Mouse (Mus musculus) spleen, postnatal 14 days (tissue): ENCODE results near the gene Pdgfra.

Experiments
- DNase-seq, 2 experiments: peaks; one replicate each; pipeline ENCODE4 v3.0.0; 2021 to 2022; ENCODE audit warnings: low spot score in 2 of 2

Gene Pdgfra

DNA sequence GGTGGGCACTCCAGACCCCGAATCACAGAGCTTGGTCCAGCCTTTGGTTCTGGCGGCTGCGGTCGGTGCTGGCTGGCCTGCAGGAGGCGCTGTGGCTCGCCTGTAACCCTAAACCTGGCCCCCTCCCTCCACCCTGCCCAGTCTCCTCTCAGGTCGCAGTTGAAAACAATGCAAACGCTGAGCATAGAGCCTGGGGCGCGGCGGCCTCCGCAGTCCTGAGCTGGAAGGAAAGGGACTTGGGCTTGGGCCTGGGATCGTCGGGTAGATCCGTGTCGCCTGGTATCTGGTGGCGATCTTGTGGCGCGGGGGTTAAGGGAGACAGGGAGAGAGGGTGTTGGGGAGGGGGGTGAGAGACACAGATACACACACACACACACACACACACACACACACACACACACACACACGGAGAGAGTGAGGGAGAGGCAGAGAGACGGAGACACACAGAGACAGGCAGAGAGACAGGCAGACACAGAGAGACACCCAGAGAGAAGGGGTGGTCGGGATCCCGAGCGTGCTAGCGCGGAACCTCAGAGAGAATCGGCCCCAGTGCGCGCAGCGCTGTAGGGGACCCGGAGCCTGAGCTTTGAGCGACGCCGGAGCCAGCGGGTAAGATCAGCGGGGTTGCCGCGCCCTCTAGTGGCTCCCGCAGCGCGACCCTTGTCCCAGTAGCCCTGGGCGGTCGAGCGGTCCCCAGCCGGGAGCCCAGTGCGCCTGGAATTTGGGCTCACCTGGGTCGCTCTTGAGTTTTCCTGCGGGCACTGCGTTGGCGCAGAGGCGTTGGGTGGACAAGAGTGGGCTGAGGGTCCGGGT lies 3.9 kb downstream of the Pdgfra start:
- DNase-seq = peak; percentile 40 to 51

DNA sequence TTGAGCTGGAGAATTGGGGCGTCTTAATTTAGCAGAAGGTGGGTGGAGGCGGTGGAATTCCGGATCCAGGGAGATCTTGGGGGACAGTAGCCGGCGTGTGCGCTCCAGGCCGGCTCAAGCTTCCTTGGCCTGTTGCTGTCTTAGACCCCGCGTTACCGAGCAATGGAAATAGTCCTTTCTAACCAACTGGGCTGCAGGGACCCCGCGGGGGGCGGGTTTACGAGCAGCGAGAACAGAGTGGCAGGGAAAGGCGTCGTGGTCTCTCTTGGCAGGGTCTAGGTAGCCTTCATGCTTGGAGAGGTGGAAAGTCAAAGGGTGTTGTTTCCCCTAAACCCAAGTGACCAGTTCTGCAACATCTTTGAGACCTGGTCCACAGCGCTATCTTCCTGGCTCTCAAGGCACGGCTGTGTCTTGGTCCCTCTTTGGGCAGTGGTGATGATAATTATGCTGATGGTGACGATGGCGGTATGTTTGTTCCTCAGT lies 4.5 kb downstream of the Pdgfra start:
- no peak for DNase-seq

- DNase-seq = peak in 1 of 2 experiments; percentile 23
Measured at GRCm38 (mm10) chr5:75157038-75157437, 4.9 kb downstream of the Pdgfra start.

DNA sequence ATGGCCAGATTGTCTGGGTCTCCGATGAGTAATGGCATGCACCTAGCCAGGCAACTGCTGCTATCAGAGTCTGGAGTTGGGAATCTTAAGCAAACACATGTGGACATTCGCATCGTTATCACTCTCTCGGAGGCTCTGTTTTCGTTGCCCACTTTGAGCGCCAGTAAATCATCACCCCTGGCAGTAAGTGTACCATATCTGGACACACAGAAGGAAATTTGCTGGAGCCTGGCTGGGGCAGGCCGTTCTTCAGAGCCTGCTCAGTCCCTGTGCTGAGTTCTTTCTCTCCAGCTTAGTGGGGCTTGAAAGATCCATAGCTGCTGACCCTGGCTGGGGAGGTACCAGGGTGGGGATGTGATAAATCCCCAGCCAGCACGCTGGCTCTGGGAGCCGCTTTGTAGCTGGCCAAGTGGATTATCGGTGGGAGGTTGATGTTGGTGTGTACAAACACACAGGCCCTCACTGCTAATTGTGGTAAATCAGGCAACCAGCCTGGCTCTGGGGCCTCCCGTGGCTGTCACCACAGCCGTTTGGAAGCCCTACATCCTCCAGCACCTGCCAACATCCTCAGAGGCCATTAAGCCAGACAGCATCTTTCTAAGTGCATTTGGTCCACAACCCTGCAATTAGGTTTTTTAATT lies 8.6 kb downstream of the Pdgfra start:
- no peak for DNase-seq

DNA sequence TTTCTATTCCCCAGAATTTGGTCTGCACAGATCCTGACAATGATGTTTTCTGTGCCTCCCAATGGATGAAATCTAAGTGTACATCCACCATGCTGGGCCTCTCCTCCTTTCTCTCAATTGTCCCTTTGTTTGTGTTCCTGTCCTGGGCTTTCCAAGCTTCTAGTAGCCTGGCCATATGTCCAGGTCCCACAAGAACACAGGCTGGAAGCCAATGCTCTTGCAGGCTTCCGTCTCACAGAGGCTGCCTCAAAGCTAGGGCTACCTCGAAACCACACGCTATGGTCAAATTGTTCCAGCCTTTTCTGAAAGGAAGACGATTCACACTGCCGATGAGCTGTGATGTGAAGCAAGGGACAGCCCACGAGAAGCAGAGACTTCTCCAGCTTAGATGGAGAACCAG lies 9.5 kb downstream of the Pdgfra start:
- DNase-seq = no peak

DNA sequence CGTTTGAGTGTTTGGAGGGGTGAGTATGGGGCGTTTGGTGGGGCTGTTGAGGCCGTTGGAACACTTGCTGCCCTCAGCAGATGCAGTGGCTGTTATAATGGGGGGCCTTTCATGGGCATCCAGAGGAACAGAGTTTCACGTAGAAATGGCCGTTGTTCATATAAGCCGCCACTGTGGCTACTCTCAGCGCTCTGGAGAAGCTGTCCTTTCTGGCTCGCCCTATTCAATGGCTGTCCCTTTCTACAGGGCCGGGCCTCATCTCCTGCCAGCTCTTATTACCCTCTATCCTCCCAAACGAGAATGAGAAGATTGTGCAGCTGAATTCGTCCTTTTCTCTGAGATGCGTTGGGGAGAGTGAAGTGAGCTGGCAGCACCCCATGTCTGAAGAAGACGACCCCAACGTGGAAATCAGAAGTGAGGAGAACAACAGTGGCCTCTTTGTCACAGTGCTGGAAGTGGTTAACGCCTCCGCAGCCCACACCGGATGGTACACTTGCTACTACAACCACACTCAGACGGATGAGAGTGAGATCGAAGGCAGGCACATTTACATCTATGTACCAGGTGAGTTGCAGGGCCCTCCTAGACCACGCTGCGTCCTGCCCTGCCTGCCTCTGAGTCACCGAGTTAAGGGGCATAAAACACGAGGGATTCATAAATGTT lies 11.3 kb downstream of the Pdgfra start:
- DNase-seq = no peak

DNA sequence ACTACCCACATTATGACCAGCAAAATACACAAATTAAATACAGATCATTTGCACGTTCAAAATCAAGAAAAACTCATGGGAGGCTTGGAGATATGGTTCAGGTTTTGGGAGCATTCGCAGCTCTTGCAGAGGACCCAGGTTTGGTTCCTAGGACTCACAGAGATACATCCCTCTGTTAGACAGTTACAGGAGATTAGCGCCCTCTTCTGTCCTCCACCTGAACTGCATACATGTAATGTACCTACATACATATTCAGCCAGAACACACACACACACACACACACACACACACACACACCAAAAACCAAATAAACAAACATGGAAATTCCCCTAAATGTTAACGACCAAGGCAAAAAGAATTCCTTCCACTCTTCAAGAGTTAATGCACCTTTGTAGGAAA lies 12.6 kb downstream of the Pdgfra start:
- no peak for DNase-seq

GRCm38 (mm10) chr5:75169837-75170236 lies 17.7 kb downstream of the Pdgfra start:
- DNase-seq = no peak

GRCm38 (mm10) chr5:75171859-75172258 lies 19.8 kb downstream of the Pdgfra start:
- no peak for DNase-seq

- DNase-seq = no peak
Measured at GRCm38 (mm10) chr5:75179249-75179648, 27.2 kb downstream of the Pdgfra start.

DNA sequence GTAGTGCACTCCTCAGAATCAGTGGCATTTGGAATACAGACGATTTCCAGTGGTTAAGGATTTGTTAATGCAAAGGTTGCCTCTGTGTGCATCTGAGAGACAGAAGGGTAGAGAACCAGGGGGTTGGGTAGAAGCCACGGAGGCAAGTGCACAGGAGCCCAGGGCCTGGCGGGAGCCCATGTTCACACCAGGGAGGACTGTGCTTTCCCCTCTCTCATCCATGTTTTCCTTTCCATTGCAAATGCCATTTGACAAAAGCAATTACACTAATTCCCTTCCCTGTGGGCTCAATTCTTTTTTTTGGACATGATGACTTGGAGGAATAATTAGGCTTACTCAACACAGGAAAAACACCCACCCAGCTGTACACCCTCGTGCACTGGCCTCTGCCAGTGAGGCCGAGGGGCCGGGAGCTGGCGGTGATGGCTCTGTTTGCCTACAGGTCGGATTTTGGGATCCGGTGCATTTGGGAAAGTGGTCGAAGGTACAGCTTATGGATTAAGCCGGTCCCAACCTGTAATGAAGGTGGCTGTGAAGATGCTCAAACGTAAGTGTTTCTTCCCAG lies 27.7 kb downstream of the Pdgfra start:
- no peak for DNase-seq

GRCm38 (mm10) chr5:75183653-75184052 lies 31.6 kb downstream of the Pdgfra start:
- no peak for DNase-seq

DNA sequence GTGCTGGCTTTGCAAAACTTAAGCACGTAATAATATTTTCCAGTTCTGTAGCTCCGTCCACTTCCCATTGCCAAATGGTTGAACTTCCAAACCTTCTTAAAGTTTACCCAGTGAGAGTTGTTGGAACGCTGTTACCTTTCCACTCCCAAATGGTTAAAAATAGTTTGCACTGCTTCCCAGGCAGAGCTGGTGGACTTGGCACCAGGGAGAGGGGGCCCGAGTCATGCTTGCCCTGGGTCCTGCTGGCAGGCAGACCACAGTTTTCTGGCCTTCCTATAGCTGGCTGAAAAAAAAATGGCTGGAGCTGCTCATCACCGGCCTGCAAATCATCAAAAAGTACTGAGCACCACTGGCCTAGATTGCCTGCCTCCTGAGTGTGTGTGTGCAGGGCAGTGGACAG lies 32.0 kb downstream of the Pdgfra start:
- DNase-seq = no peak

- no peak for DNase-seq
Measured at GRCm38 (mm10) chr5:75184693-75185235, 32.7 kb downstream of the Pdgfra start.

- no peak for DNase-seq
Measured at GRCm38 (mm10) chr5:75185584-75185983, 33.5 kb downstream of the Pdgfra start.

DNA sequence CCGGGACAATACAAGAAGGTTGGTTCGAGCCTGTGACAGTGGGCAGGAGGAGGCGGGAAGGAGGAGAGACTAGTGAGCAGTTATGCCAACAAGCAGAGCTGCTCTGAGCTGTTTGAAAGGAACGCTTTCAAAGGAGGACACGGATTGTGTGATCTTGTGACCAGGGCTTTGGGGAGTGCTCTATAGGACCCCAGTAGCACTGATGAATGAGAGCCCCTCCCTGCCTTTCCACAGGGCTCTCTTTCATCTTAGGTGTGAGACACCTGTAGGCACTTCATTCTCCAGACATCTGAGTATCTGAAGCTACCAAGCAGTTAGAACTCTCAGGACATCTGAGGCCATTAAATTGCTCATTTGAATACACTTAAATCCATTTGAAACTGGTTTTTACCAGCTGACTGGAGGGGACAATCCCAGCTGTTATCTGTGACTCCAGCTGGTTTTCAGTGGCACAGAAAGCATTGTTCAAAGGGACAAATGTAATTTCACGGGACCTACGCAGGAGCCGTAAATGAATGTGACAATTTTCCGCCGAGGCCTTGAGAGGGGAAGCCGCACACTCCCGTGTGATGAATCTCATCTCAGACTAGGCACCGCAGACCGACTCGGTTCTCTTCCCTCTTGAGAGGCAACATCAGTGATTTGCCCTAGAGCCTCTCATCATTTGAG lies 37.4 kb downstream of the Pdgfra start:
- no peak for DNase-seq

- no peak for DNase-seq
Measured at GRCm38 (mm10) chr5:75193107-75193506, 41.0 kb downstream of the Pdgfra start.

GRCm38 (mm10) chr5:75198413-75198812 lies 46.3 kb downstream of the Pdgfra start:
- no peak for DNase-seq

DNA sequence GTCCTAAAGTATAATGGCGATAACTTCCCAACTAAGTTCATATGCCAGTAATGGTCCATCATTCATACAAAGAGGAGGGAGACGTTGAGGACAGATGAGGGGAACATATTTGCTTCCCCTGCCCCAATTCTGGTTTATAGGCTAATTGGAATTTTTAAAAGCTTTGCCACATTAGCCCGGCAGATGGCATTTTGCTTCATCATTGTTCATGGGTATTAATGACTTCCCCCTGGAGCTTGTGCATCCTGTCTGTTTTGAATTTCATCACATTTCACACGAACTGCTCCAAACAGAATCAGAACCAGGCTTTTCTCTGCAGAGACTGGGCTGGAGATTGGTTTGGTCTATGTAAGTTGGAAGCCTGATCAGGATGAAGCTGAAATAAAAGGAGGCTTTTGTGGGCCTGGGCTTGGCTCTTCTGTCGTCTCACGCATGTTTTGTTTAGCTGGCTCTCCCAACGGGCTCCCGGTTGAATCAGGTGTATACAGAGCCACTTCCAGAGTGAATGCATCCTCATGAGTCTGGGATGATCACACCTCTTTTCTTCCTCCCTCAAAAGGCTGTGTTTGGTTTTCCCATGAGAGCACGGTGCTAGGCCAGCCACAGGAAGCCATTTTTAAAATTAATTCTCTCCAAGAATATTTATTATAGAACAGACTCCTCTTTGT lies 47.7 kb downstream of the Pdgfra start:
- DNase-seq = no peak

GRCm38 (mm10) chr5:75200366-75200724 lies 48.3 kb downstream of the Pdgfra start:
- DNase-seq = no peak

DNA sequence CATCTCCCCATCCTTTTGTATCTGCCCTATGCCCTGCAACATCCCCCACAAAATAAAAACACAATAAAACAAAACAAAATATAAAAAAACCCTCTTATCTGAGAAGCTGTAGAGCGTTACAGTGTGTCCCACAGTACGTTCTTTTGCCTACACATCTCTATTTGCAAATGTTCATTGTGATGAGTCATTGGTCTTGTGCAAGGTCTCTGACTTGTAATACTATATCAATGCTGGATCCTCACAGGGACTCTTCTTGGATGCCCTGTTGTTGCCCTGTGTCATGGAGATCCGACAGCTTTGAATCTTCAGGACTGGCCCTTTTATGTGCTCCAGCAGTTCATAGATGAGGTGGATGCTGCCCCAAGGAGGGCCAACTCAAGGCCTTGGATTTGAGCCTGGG lies 55.8 kb downstream of the Pdgfra start:
- no peak for DNase-seq
